Mouse (Mus musculus) lung, adult 2 months (tissue): ENCODE measurements around the gene Polr2g. TPM values are rescaled to one million over a fixed set of nuclear protein-coding genes. Genes with fewer than 3 reads are reported as not detected.

Experiments used
- DNase-seq: peaks from one replicate; pipeline ENCODE4 v3.0.0; 2022
- H3K4me1 ChIP-seq: fragments of 200-500 bp; 2 replicates; pipeline ENCODE4 v1.6.1; 2011; ENCODE audit warnings: low read length; ENCODE audit not compliant: control insufficient read depth, insufficient read depth
- H3K4me3 ChIP-seq: fragments of 200-500 bp; replicated peaks from 2 replicates; pipeline ENCODE3; 2011; ENCODE audit warnings: low read depth, mild to moderate bottlenecking, control low read depth, low read length; ENCODE audit errors: extremely low read depth
- CTCF ChIP-seq: fragments of 200-500 bp; IDR thresholded peaks from 2 replicates; pipeline ENCODE4 v1.5.1; 2011; ENCODE audit warnings: mild to moderate bottlenecking, low read length, control low read depth; ENCODE audit not compliant: insufficient read depth
- POLR2A ChIP-seq: fragments of 200-500 bp; IDR thresholded peaks from 2 replicates; pipeline ENCODE4 v1.6.1; 2011; ENCODE audit warnings: low read depth, mild to moderate bottlenecking, control low read depth, low read length, borderline replicate concordance; ENCODE audit errors: extremely low read depth
- WGBS: fragments of 180-500 bp; shearing (Covaris S2); methylation state at CpG from one replicate; pipeline ENCODE4 v1.1.7; 2018; 5-methylcytosine and 5-hydroxymethylcytosine counted together
- polyA plus RNA-seq: library from polyadenylated mRNA; depleted of rRNA; stranded (reverse); fragments of >200 nt; gene quantifications from 2 replicates; pipeline ENCODE4 v1.2.3, GENCODE M21; 2012

Polr2g gene
- polyA plus RNA-seq, 1 experiment = 42.5 TPM

- TF ChIP-seq POLR2A (no peak), CTCF (no peak)
- no peak for DNase-seq
- Histone ChIP-seq H3K4me3 (no peak overlapping the region), H3K4me1 (peaks cover 19% of the 10 kb centered on the region)
- 64% methylated on average over 5 of the region's 5 CpGs for WGBS
Observed at GRCm38 (mm10) chr19:8772996-8773395, 25.4 kb downstream of the Polr2g start.

GRCm38 (mm10) chr19:8770567-8771270 is 27.7 kb downstream of the Polr2g start, which contains the start of gene Tmem223:
Tmem223 (plus strand) TSS chr19:8770996.
- 12% methylated on average over 29 of the region's 29 CpGs for WGBS
- DNase-seq = peak; percentile 80
- Histone ChIP-seq H3K4me3 (peak within 1 kb of the TSS; percentile 97), H3K4me1 (peaks cover 19% of the 10 kb centered on the region)
- TF ChIP-seq POLR2A (peak; percentile 96), CTCF (no peak)

- H3K4me3 ChIP-seq = no peak overlapping the region
- TF ChIP-seq CTCF (no peak), POLR2A (no peak)
- WGBS = 95% methylated on average over 9 of the region's 9 CpGs
- DNase-seq = no peak
- H3K4me1 ChIP-seq = peaks cover 4% of the 10 kb centered on the region; the same call in 1 of the 2 replicates
Observed at GRCm38 (mm10) chr19:8765562-8765961, 32.8 kb downstream of the Polr2g start.

GRCm38 (mm10) chr19:8763276-8763675 is 35.1 kb downstream of the Polr2g start:
- H3K4me1 ChIP-seq = peaks cover 4% of the 10 kb centered on the region; the same call in 1 of the 2 replicates
- no peak for DNase-seq
- WGBS = 80% methylated on average over 4 of the region's 4 CpGs
- H3K4me3 ChIP-seq = no peak overlapping the region
- TF ChIP-seq POLR2A (no peak), CTCF (no peak)

GRCm38 (mm10) chr19:8760757-8761156 is 37.6 kb downstream of the Polr2g start:
- 90% methylated on average over 2 of the region's 2 CpGs for WGBS
- Histone ChIP-seq H3K4me3 (no peak overlapping the region), H3K4me1 (peaks cover 16% of the 10 kb centered on the region)
- no peak for TF ChIP-seq CTCF
- no peak for DNase-seq

- Histone ChIP-seq H3K4me3 (no peak overlapping the region), H3K4me1 (peaks cover 17% of the 10 kb centered on the region)
- DNase-seq = no peak
- TF ChIP-seq CTCF (no peak), POLR2A (no peak)
- WGBS = 76% methylated on average over 2 of the region's 2 CpGs
Observed at GRCm38 (mm10) chr19:8758899-8759298, 39.5 kb downstream of the Polr2g start.

GRCm38 (mm10) chr19:8757471-8757998 is 40.8 kb downstream of the Polr2g start:
- peaks cover 17% of the 10 kb centered on the region for H3K4me1 ChIP-seq
- TF ChIP-seq POLR2A (no peak), CTCF (no peak)
- H3K4me3 ChIP-seq = peak overlapping the region; percentile 91
- no peak for DNase-seq
- WGBS = 2% methylated on average over 14 of the region's 14 CpGs

- peak; percentile 89 for DNase-seq
- Histone ChIP-seq H3K4me3 (peak within 1 kb of the TSS; percentile 97), H3K4me1 (peaks cover 17% of the 10 kb centered on the region)
- WGBS = under 1% methylated on average over 75 of the region's 75 CpGs
- TF ChIP-seq CTCF = no peak
- TF ChIP-seq POLR2A = peak; percentile 94
Observed at GRCm38 (mm10) chr19:8756635-8757387, 41.6 kb downstream of the Polr2g start, which contains the start of gene Nxf1. Nxf1 (plus strand) TSS chr19:8757073.

- peaks cover 17% of the 10 kb centered on the region for H3K4me1 ChIP-seq
- no peak for DNase-seq
- no peak overlapping the region for H3K4me3 ChIP-seq
- 47% methylated on average over 3 of the region's 3 CpGs for WGBS
- TF ChIP-seq POLR2A (no peak), CTCF (no peak)
Observed at GRCm38 (mm10) chr19:8755652-8756051, 42.7 kb downstream of the Polr2g start.
